Mouse (Mus musculus): ENCODE measurements around the gene Pdia5.

- TF ChIP-seq CTCF (IDR thresholded peaks at IDR 0.05; ENCODE audit: borderline replicate concordance, extremely low read depth, insufficient read depth, insufficient read length) (no peak), POLR2A (IDR thresholded peaks at IDR 0.05; ENCODE audit: borderline replicate concordance, extremely low read depth, insufficient read depth, insufficient read length, poor library complexity, severe bottlenecking) (no peak)
Observed at GRCm38 (mm10) chr16:35539041-35539440, 48.4 kb upstream of the Pdia5 start.

Measured in brain, embryonic 14.5 days (tissue).